Comparison of ENCODE assay signal across 23 mouse cellular contexts in genomic region chr7:94431470-94431869, GRCm38 (mm10).
A peak's percentile ranks its signal among the peaks of the same experiment; 100 is the strongest.
DNase-seq lines count a peak whose midpoint lies in the region; ATAC-seq and TF ChIP-seq lines count a peak whose summit lies in the region.
"Had no signal": no experiment of that assay in that cellular context is flagged by ENCODE, and none has a peak within 500 bp of the region (broad histone marks: within the 10 kb centered on the region; RNA-seq: fewer than 3 reads in every experiment).

No protein-coding gene starts in this region.

- no peaks in the 10 kb centered on the region for H3K36me3 ChIP-seq in forebrain, embryonic 13.5 days (ENCODE audit: poor library complexity, severe bottlenecking)
- no peaks in the 10 kb centered on the region for H3K36me3 ChIP-seq in forebrain, embryonic 15.5 days
- H3K36me3 ChIP-seq in midbrain, embryonic 14.5 days (ENCODE audit: control insufficient read depth, insufficient read depth, low read length), result no peaks in the 10 kb centered on the region
- H3K36me3 ChIP-seq in midbrain, embryonic 13.5 days, result no peaks in the 10 kb centered on the region
- H3K36me3 ChIP-seq in forebrain, postnatal 0 days (ENCODE audit: insufficient read depth), result no peaks in the 10 kb centered on the region
- H3K36me3 ChIP-seq: embryonic facial prominence, embryonic 13.5 days; embryonic facial prominence, embryonic 15.5 days had no signal

- peaks cover 8% of the 10 kb centered on the region; the same call in 1 of the 2 replicates for H3K4me1 ChIP-seq in forebrain, embryonic 13.5 days
- H3K4me1 ChIP-seq in forebrain, embryonic 15.5 days, result 0 out of 2 replicates have a peak, but pooled peaks cover 2% of the 10 kb centered on the region
- no peaks in the 10 kb centered on the region for H3K4me1 ChIP-seq in midbrain, embryonic 14.5 days (ENCODE audit: control insufficient read depth, insufficient read depth, low read length)
- H3K4me1 ChIP-seq in midbrain, embryonic 13.5 days (replicated peaks), result no peaks in the 10 kb centered on the region
- H3K4me1 ChIP-seq in forebrain, postnatal 0 days (ENCODE audit: insufficient read depth), result no peaks in the 10 kb centered on the region
- H3K4me1 ChIP-seq: embryonic facial prominence, embryonic 13.5 days; embryonic facial prominence, embryonic 15.5 days had no signal

- H3K4me3 ChIP-seq in forebrain, embryonic 13.5 days, result no peak overlapping the region
- H3K4me3 ChIP-seq in forebrain, embryonic 15.5 days, result no peak overlapping the region
- no peak overlapping the region for H3K4me3 ChIP-seq in midbrain, embryonic 14.5 days (replicated peaks; ENCODE audit: low read depth, low read length)
- no peak overlapping the region for H3K4me3 ChIP-seq in midbrain, embryonic 13.5 days (replicated peaks)
- no peak overlapping the region for H3K4me3 ChIP-seq in forebrain, postnatal 0 days (ENCODE audit: low read depth, low read length)
- H3K4me3 ChIP-seq: embryonic facial prominence, embryonic 13.5 days; embryonic facial prominence, embryonic 15.5 days; erythroblast, embryonic 14.5 days had no signal

- H3K9ac ChIP-seq in forebrain, embryonic 13.5 days, result no peak overlapping the region
- no peak overlapping the region for H3K9ac ChIP-seq in forebrain, embryonic 15.5 days (replicated peaks)
- H3K9ac ChIP-seq in midbrain, embryonic 14.5 days (replicated peaks; ENCODE audit: low read length), result no peak overlapping the region
- no peak overlapping the region for H3K9ac ChIP-seq in midbrain, embryonic 13.5 days (replicated peaks)
- no peak overlapping the region for H3K9ac ChIP-seq in forebrain, postnatal 0 days
- H3K9ac ChIP-seq: embryonic facial prominence, embryonic 13.5 days; embryonic facial prominence, embryonic 15.5 days had no signal

- ATAC-seq in forebrain, embryonic 13.5 days, result peak; percentile 55; the same call in 1 of the 2 replicates
- no peak for ATAC-seq in forebrain, embryonic 15.5 days (replicated peaks)
- ATAC-seq in midbrain, embryonic 14.5 days (ENCODE audit: low FRiP score, low TSS enrichment), result no peak
- no peak for ATAC-seq in midbrain, embryonic 13.5 days
- ATAC-seq in forebrain, postnatal 0 days, result peak; percentile 53; the same call in 1 of the 2 replicates
- no peak for ATAC-seq in frontal cortex, adult (ENCODE audit: low TSS enrichment)
- ATAC-seq: activated CD4-positive, CD25-positive, alpha-beta regulatory T cell, adult 4 months; Patski had no signal

- no peak for TF ChIP-seq POLR2A in brain, embryonic 14.5 days (IDR thresholded peaks at IDR 0.05; ENCODE audit: borderline replicate concordance, extremely low read depth, insufficient read depth, insufficient read length, poor library complexity, severe bottlenecking)

- H3K27me3 ChIP-seq in forebrain, embryonic 13.5 days, result no peaks in the 10 kb centered on the region
- H3K27me3 ChIP-seq in forebrain, embryonic 15.5 days, result no peaks in the 10 kb centered on the region
- H3K27me3 ChIP-seq in midbrain, embryonic 14.5 days (ENCODE audit: control insufficient read depth, insufficient read depth, low read length), result no peaks in the 10 kb centered on the region
- no peaks in the 10 kb centered on the region for H3K27me3 ChIP-seq in midbrain, embryonic 13.5 days
- H3K27me3 ChIP-seq in forebrain, postnatal 0 days (ENCODE audit: insufficient read depth, low read length), result no peaks in the 10 kb centered on the region
- H3K27me3 ChIP-seq: embryonic facial prominence, embryonic 13.5 days; embryonic facial prominence, embryonic 15.5 days; Patski had no signal

- peak; percentile 20 for DNase-seq in midbrain, embryonic 14.5 days
- peak; percentile 62 for DNase-seq in brain, embryonic 14.5 days (ENCODE audit: low read depth)
- DNase-seq in forebrain, postnatal 0 days, result no peak
- no peak for DNase-seq in thymus, postnatal 10 days (ENCODE audit: low spot score in 2 of 2)
- DNase-seq: adrenal gland, adult 8-10 months; adrenal gland, postnatal 14 days; adrenal gland, postnatal 36 days; cerebellum, adult 11 months; cerebellum, adult 18-20 months; cerebellum, adult 8-10 months; cerebellum, adult 9-11 months; cerebellum, postnatal 14 days; cerebellum, postnatal 36 days; embryo, embryonic 11 days had no signal

- no peak overlapping the region for H3K4me2 ChIP-seq in forebrain, embryonic 13.5 days
- no peak overlapping the region for H3K4me2 ChIP-seq in forebrain, embryonic 15.5 days (replicated peaks)
- no peak overlapping the region for H3K4me2 ChIP-seq in midbrain, embryonic 14.5 days (ENCODE audit: low read length)
- no peak overlapping the region for H3K4me2 ChIP-seq in midbrain, embryonic 13.5 days (replicated peaks)
- H3K4me2 ChIP-seq in forebrain, postnatal 0 days (ENCODE audit: low read depth), result no peak overlapping the region
- H3K4me2 ChIP-seq: embryonic facial prominence, embryonic 13.5 days; embryonic facial prominence, embryonic 15.5 days had no signal

- H3K27ac ChIP-seq in forebrain, embryonic 13.5 days, result no peak overlapping the region
- H3K27ac ChIP-seq in forebrain, embryonic 15.5 days (replicated peaks), result no peak overlapping the region
- H3K27ac ChIP-seq in midbrain, embryonic 14.5 days (replicated peaks; ENCODE audit: low read depth, low read length), result no peak overlapping the region
- H3K27ac ChIP-seq in midbrain, embryonic 13.5 days, result no peak overlapping the region
- no peak overlapping the region for H3K27ac ChIP-seq in forebrain, postnatal 0 days (ENCODE audit: low read depth, low read length)
- H3K27ac ChIP-seq: embryonic facial prominence, embryonic 13.5 days; embryonic facial prominence, embryonic 15.5 days had no signal

- TF ChIP-seq CTCF in brain, embryonic 14.5 days (IDR thresholded peaks at IDR 0.05; ENCODE audit: borderline replicate concordance, extremely low read depth, insufficient read depth, insufficient read length), result no peak
- no peak for TF ChIP-seq CTCF in forebrain, postnatal 0 days (IDR thresholded peaks at IDR 0.05; ENCODE audit: low read depth)

- H3K9me3 ChIP-seq in forebrain, embryonic 13.5 days (replicated peaks), result no peaks in the 10 kb centered on the region
- no peaks in the 10 kb centered on the region for H3K9me3 ChIP-seq in forebrain, embryonic 15.5 days
- H3K9me3 ChIP-seq in midbrain, embryonic 14.5 days (ENCODE audit: control insufficient read depth, low read length), result no peaks in the 10 kb centered on the region
- H3K9me3 ChIP-seq in midbrain, embryonic 13.5 days, result no peaks in the 10 kb centered on the region
- H3K9me3 ChIP-seq in forebrain, postnatal 0 days (ENCODE audit: low read length), result no peaks in the 10 kb centered on the region
- H3K9me3 ChIP-seq: embryonic facial prominence, embryonic 13.5 days; embryonic facial prominence, embryonic 15.5 days had no signal

Comparison
In these comparisons a context has a peak if more than half of its experiments do, and no peak if none do; other contexts are left out.
1. ATAC-seq: peak in forebrain, embryonic 13.5 days (single experiment) and forebrain, postnatal 0 days (single experiment); none in forebrain, embryonic 15.5 days (single experiment), midbrain, embryonic 14.5 days (single experiment), midbrain, embryonic 13.5 days (single experiment) and frontal cortex, adult (single experiment).
2. DNase-seq: peak in midbrain, embryonic 14.5 days (single experiment) and brain, embryonic 14.5 days (single experiment); none in forebrain, postnatal 0 days (single experiment) and thymus, postnatal 10 days (0 of 2).